Mouse (Mus musculus) forebrain, embryonic 14.5 days (tissue): Measurements from ENCODE around the gene Abt1. TPM values are rescaled to one million over a fixed set of nuclear protein-coding genes. Genes with fewer than 3 reads are reported as not detected.

ENCODE experiments used
- ATAC-seq: fragments of 200-750 bp; cut with Nextera tagmentation; 2 replicates; pipeline ENCODE4 v1.8.0; 2017; ENCODE audit warnings: mild to moderate bottlenecking, moderate library complexity
- DNase-seq: peaks from one replicate; pipeline ENCODE4 v3.0.0-alpha.2; 2015; ENCODE audit warnings: low spot score
- H3K27ac ChIP-seq: fragments of 300-500 bp; sonication (generic); 2 replicates; pipeline ENCODE4 v1.5.1; 2014; ENCODE audit warnings: low read depth, mild to moderate bottlenecking, control low read depth, low read length, moderate library complexity
- H3K27me3 ChIP-seq: fragments of 300-500 bp; sonication (generic); replicated peaks from 2 replicates; pipeline ENCODE4 v1.6.1; 2014; ENCODE audit warnings: low read length, control low read depth, mixed read lengths; ENCODE audit not compliant: control insufficient read depth, insufficient read depth
- H3K36me3 ChIP-seq: fragments of 300-500 bp; sonication (generic); 2 replicates; pipeline ENCODE4 v1.6.1; 2014; ENCODE audit warnings: low read length, control low read depth; ENCODE audit not compliant: control insufficient read depth, insufficient read depth
- H3K4me1 ChIP-seq: fragments of 300-500 bp; sonication (generic); 2 replicates; pipeline ENCODE4 v1.6.1; 2014; ENCODE audit warnings: antibody characterized with exemption, low read length, control low read depth; ENCODE audit not compliant: control insufficient read depth, insufficient read depth
- H3K4me2 ChIP-seq: fragments of 300-500 bp; sonication (generic); 2 replicates; pipeline ENCODE4 v1.6.1; 2014; ENCODE audit warnings: mild to moderate bottlenecking, control low read depth, low read length
- H3K4me3 ChIP-seq: fragments of 300-500 bp; sonication (generic); 2 replicates; pipeline ENCODE4 v1.5.1; 2014; ENCODE audit warnings: low read depth, low read length, control low read depth
- H3K9ac ChIP-seq: fragments of 300-500 bp; sonication (generic); 2 replicates; pipeline ENCODE4 v1.6.1; 2014; ENCODE audit warnings: mild to moderate bottlenecking, low read length, control low read depth, moderate library complexity
- H3K9me3 ChIP-seq: fragments of 300-500 bp; sonication (generic); replicated peaks from 2 replicates; pipeline ENCODE4 v1.6.1; 2016; ENCODE audit warnings: low read length, control low read depth, mixed read lengths; ENCODE audit not compliant: control insufficient read depth
- WGBS: fragments of 180-500 bp; shearing (Covaris S2); extraction: QIAGEN DNeasy Blood & Tissue Kit; methylation state at CpG from one replicate; pipeline ENCODE4 v1.1.7; 2014; 5-methylcytosine and 5-hydroxymethylcytosine counted together
- polyA plus RNA-seq: library from polyadenylated mRNA; unstranded; fragments of >200 nt; fragmentation: Nextera tagmentation; extraction: Ambion mirVana; gene quantifications from 2 replicates; pipeline ENCODE4 v1.2.1, GENCODE M21; 2014

Abt1 gene
- polyA plus RNA-seq, 1 experiment from 2014 or later = 13.8 TPM

DNA sequence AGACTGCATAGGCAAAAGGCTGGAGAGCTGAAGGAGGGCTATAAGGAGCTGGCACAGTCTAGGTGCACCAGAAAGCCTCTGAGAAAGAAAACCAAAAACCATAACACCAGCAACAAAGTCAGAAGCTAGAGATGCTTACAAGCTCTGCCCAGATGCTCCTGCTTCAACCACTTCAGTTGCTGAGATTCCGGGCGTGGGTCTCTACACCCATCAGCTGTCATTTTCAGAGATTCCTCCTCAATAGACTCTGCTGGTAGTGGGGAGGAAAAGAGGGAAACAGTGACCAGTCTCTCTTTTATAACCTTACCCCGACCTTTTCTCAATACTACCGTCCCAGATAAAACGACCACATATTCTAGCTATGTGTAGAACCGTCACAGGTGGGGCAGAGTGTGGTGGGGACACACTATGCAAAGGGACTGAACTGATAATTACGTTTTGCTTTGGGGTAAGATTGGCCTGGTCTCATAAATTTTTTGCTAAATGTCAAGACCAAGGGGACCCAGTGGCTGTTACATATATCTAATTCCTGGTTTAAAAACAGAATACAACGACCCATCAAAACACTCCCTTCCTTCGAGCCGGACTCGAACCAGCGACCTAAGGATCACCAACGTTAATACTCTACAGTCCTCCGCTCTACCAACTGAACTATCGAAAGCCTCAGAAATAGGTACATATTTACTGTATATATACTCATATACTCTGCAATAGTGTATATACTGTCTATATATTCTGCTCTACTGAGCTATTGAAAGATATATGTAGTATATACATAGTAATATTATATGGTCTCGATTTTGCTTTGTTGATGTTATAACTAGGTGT lies 4.7 kb upstream of the Abt1 start:
- no peak overlapping the region for H3K4me3 ChIP-seq
- H3K9ac ChIP-seq = no peak overlapping the region
- peaks cover 4% of the 10 kb centered on the region; the same call in 1 of the 2 replicates for H3K4me1 ChIP-seq
- DNase-seq (no peak), ATAC-seq (no peak)
- WGBS = 54% methylated on average over 16 of the region's 16 CpGs
- no peaks in the 10 kb centered on the region for H3K36me3 ChIP-seq
- no peaks in the 10 kb centered on the region for H3K27me3 ChIP-seq
- H3K4me2 ChIP-seq = no peak overlapping the region
- no peak overlapping the region for H3K27ac ChIP-seq
- no peaks in the 10 kb centered on the region for H3K9me3 ChIP-seq

DNA sequence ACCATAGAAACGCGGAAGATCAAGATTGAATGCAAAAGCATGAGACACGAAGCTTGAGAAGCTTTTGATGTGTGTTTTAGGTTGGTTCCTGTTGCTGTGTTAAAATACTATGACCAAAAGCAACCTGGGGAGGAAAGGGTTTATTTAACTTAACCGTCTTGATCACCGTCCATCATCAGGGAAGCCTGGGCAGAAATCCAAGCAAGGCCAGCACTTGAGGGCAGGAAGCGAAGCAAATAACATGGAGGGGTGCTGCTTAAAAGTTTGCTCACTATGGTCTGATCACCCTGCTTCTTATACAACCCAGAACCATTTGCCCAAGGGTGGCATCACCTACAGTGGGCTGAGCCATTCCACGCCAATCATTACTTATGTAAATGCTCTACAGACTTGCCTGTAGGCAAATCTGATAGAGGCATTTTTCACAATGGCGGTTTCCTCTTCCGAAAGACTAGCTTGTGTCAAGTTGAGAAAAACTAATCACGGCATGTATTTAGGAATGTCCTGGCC lies 3.8 kb upstream of the Abt1 start:
- Histone ChIP-seq H3K4me2 (no peak overlapping the region), H3K36me3 (no peaks in the 10 kb centered on the region), H3K9me3 (no peaks in the 10 kb centered on the region), H3K27me3 (no peaks in the 10 kb centered on the region), H3K27ac (no peak overlapping the region), H3K4me1 (peaks cover 7% of the 10 kb centered on the region; the same call in 1 of the 2 replicates), H3K4me3 (no peak overlapping the region), H3K9ac (no peak overlapping the region)
- DNase-seq (no peak), ATAC-seq (no peak)
- WGBS = 58% methylated on average over 10 of the region's 10 CpGs

DNA sequence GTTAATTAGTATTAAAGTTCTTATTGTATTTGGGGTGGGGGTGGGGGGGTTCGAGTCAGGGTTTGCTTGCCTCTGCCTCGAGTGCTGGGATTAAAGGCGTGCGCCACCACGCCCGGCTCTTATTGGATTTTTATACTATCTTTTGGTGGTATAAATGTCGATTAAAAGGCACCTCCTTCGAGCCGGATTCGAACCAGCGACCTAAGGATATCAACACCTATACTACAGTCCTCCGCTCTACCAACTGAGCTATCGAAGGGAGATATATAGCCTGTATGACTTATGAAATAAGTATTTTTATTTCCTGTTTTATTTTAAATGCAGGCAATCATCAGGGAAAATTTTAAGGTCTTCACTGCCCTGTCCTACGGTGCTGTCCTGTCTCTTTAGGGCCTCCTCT lies 3.3 kb upstream of the Abt1 start:
- no peak overlapping the region for H3K4me3 ChIP-seq
- ATAC-seq (no peak), DNase-seq (peak; percentile 55)
- no peak overlapping the region for H3K4me2 ChIP-seq
- H3K9me3 ChIP-seq = no peaks in the 10 kb centered on the region
- H3K4me1 ChIP-seq = peaks cover 7% of the 10 kb centered on the region; the same call in 1 of the 2 replicates
- WGBS = 13% methylated on average over 14 of the region's 14 CpGs
- H3K27ac ChIP-seq = no peak overlapping the region
- H3K9ac ChIP-seq = no peak overlapping the region
- H3K36me3 ChIP-seq = peaks cover 5% of the 10 kb centered on the region
- no peaks in the 10 kb centered on the region for H3K27me3 ChIP-seq

DNA sequence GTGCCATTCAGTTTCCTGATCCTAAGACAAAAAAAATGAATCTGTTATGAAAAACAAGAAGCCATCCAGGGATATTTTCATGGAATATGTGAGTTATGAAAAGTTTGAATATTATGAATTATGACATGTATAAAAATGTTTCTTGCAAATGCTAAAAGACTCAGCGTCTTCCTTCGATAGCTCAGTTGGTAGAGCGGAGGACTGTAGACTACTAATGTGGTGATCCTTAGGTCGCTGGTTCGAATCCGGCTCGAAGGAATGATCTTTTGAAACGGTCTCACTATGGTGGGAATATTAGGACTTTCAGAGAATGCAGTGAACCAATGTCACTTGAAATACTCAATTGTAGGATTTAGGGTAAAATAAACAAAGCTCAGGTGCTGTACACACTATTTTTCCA lies 2.7 kb upstream of the Abt1 start:
- 10% methylated on average over 8 of the region's 8 CpGs for whole genome bisulfite sequencing
- H3K36me3 ChIP-seq = peaks cover 11% of the 10 kb centered on the region
- H3K27me3 ChIP-seq = no peaks in the 10 kb centered on the region
- DNase-seq (peak; percentile 42), ATAC-seq (no peak)
- H3K4me1 ChIP-seq = peaks cover 7% of the 10 kb centered on the region; the same call in 1 of the 2 replicates
- H3K27ac ChIP-seq = no peak overlapping the region
- H3K4me2 ChIP-seq = no peak overlapping the region
- no peak overlapping the region for H3K9ac ChIP-seq
- no peak overlapping the region for H3K4me3 ChIP-seq
- no peaks in the 10 kb centered on the region for H3K9me3 ChIP-seq

DNA sequence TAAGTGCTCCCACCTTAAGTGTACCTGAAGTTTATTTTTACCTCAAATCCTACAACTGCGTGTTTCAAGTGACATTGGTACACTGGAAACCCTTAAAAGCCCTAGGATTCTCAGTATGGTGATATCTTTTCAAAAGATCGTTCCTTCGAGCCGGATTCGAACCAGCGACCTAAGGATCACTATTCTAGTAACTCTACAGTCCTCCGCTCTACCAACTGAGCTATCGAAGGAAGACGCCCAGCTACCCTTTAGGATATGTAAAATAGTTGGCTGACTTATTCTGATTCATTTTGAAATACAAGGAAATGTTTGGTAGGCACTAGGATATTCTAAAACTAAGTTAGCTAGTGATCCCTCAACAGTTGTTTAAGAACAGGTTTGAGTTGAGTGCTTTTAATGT lies 1.8 kb upstream of the Abt1 start:
- H3K4me2 ChIP-seq = peak overlapping the region; percentile 83; the same call in 1 of the 2 replicates
- no peak for ATAC-seq
- peak; percentile 77 for DNase-seq
- peaks cover 7% of the 10 kb centered on the region; the same call in 1 of the 2 replicates for H3K4me1 ChIP-seq
- H3K27ac ChIP-seq = no peak overlapping the region
- no peaks in the 10 kb centered on the region for H3K9me3 ChIP-seq
- 2% methylated on average over 9 of the region's 9 CpGs for WGBS
- no peaks in the 10 kb centered on the region for H3K27me3 ChIP-seq
- no peak overlapping the region for H3K4me3 ChIP-seq
- peaks cover 19% of the 10 kb centered on the region for H3K36me3 ChIP-seq
- H3K9ac ChIP-seq = no peak overlapping the region

DNA sequence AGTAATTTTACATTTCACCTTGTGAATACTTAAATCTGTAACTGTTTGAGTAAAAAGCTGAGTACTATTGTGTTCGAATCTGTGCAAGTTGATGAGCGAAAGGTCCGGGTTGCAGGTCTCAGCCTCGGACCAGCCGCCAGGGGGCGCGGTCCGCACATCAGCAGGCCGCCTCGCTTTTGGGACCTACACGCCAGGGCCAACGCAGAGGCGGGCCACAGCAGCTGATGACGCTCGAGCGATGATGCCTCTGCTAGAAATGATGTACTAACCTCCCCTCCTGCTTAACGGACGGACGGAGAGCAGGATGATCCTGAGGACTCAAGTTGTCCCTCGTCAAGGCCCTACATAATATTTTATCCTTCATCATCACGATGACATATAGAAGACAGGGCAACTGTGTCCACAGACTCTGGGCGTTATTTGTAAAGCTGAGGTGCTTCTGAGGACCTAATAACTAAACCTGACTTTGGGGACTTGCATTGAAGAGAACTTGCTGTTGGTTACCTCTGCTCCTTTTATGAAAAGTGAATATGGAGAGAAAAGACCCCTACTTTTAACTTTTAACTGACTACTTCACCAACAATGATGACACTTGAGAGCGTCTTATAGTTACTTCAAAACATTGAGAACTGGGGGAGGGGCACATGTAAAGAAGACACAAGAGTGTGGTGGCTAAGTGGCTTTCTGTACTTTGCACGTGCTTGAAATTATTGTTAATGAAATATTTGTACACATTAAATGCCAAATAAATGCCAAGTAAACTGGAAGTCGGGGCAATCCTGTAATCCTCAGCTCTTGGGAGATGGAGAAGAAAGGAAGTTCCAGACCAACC lies 1.0 kb upstream of the Abt1 start:
- Histone ChIP-seq H3K27ac (no peak overlapping the region), H3K27me3 (no peaks in the 10 kb centered on the region), H3K4me1 (peaks cover 3% of the 10 kb centered on the region; the same call in 1 of the 2 replicates), H3K9me3 (no peaks in the 10 kb centered on the region), H3K36me3 (peaks cover 26% of the 10 kb centered on the region), H3K4me2 (peak overlapping the region; percentile 83), H3K9ac (peak overlapping the region; percentile 17; the same call in 1 of the 2 replicates), H3K4me3 (peak overlapping the region; percentile 81)
- DNase-seq (peak; percentile 95), ATAC-seq (peak; percentile 88)
- WGBS = 2% methylated on average over 25 of the region's 25 CpGs

DNA sequence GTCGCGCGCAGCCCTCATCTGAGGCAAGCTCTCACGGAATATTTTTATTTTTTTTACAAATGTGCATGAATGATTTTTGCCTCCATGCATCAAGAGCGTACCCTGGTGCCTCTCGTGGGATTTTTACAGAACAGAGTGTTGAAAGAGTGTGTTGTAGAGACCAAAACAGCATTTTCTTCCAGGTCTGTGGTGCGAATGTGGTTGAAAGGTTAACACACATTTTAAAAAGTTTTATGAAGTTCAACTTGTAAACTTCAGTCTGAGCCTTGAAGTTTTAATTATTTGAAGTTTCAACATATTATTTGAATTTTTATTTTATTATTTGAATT lies 350 bp upstream of the Abt1 start:
- Histone ChIP-seq H3K27me3 (no peaks in the 10 kb centered on the region), H3K9me3 (no peaks in the 10 kb centered on the region), H3K4me3 (peak overlapping the region; percentile 81), H3K4me2 (peak overlapping the region; percentile 83), H3K4me1 (peaks cover 3% of the 10 kb centered on the region; the same call in 1 of the 2 replicates), H3K27ac (peak overlapping the region; percentile 55), H3K36me3 (peaks cover 26% of the 10 kb centered on the region), H3K9ac (peak overlapping the region; percentile 77)
- DNase-seq (no peak), ATAC-seq (peak; percentile 72; the same call in 1 of the 2 replicates)
- WGBS = 1% methylated on average over 7 of the region's 7 CpGs

DNA sequence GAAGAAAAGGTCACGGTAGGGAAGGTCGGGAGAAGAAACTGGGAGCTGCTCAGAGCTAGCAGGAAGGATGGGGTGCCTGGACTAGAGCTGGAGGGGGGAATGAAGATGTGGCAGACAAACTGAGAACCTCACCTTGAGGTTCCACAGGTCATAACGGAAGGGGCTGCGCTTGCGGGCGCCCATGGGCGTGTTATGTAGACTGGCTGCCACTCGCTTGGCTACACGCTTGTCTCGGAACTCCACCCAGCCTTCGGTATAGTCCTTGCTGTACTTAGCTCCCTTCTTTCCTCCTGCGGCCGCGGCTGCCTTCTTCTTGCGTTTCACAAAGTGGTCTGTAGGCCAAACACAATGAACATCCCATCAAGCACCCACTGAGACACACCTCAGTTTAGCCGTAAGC lies 1.3 kb downstream of the Abt1 start:
- Histone ChIP-seq H3K4me3 (no peak overlapping the region), H3K27ac (no peak overlapping the region), H3K9me3 (no peaks in the 10 kb centered on the region), H3K4me1 (peaks cover 3% of the 10 kb centered on the region; the same call in 1 of the 2 replicates), H3K9ac (no peak overlapping the region), H3K36me3 (peaks cover 30% of the 10 kb centered on the region), H3K4me2 (peak overlapping the region; percentile 83; the same call in 1 of the 2 replicates), H3K27me3 (no peaks in the 10 kb centered on the region)
- WGBS = 95% methylated on average over 16 of the region's 16 CpGs
- no peak for DNase-seq
- no peak for ATAC-seq
